Mouse (Mus musculus) liver, adult 2 months (tissue): ENCODE measurements around the gene Chrna5.

Experiments used
- CTCF ChIP-seq: fragments of 200-500 bp; IDR thresholded peaks from 2 replicates; pipeline ENCODE4 v1.5.1; 2011; ENCODE audit warnings: low read depth, low read length, control low read depth
- POLR2A ChIP-seq: fragments of 200-500 bp; IDR thresholded peaks from 2 replicates; pipeline ENCODE4 v1.6.1; 2011; ENCODE audit warnings: low read length, control low read depth; ENCODE audit not compliant: insufficient read depth; ENCODE audit errors: extremely low read depth

DNA sequence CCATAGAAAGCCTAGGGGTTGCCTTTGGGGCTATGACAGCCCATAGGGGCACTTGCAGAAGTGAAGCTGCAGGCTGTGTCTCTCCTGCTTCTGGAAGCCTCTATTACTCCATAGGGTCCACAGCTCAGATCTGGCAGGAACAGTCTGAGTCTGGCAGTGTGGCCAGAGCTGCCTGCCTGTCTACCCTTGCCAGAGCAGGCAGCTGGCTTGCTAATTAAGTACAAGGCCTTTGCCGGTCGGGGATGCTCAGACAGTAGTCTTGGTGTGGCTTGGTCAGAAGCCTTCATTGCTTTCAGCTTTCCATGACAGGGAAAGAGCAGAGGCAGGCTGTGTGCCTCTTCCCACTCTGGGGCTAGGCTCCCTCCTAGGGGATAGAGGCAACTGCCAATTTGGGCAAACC, 60.7 kb downstream of the Chrna5 start:
- no peak for TF ChIP-seq CTCF
- no peak for TF ChIP-seq POLR2A
